Mouse (Mus musculus): ENCODE data around the gene Stac3. TPM values are rescaled to one million over a fixed set of nuclear protein-coding genes. Genes with fewer than 3 reads are reported as not detected.
A peak's percentile ranks its signal among the peaks of the same experiment; 100 is the strongest.

Stac3 gene
- polyA plus RNA-seq, 1 experiment from 2014 or later: 0.21 TPM

DNA sequence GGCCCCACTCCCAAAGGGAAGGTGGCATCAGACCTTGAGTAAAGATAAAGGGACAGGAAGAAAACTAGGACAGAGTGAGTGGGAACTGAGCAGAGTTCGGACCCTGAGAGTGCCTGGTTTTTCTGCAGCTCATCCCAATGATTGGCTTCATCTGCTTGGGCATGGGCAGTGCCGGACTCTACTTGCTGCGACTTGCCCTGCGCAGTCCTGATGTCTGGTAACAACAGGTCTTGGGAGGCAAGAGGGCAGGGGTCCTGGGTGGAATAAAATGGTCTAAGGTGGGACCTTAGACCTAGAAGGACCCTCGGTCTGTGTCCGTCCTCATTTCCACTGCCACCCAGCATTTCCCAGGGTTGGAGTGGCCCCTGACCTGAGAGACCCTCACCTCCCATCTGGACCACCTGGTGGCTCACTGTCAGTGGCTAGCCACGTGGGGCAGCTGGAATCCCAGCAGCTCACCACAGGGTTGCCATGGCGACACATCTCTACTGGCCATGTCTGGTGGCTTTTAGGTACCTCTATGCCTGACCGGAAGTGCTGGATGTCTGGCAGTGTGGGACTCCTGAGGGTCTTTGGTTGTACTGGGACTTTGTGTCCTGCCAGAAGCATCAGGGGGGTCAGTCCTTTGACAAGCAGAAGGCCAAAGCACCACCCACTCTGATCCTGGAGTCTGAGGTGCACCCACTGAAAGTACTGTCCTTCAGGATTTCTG lies 13.9 kb downstream of the Stac3 start:
- Histone ChIP-seq H3K4me1 (ENCODE audit: insufficient read depth) (peaks cover 54% of the 10 kb centered on the region), H3K4me3 (ENCODE audit: low read depth, low read length) (peak overlapping the region; percentile 35), H3K9me3 (ENCODE audit: low read length) (no peaks in the 10 kb centered on the region), H3K36me3 (replicated peaks; ENCODE audit: insufficient read depth, low read length) (peaks cover 33% of the 10 kb centered on the region), H3K27ac (ENCODE audit: low read depth) (peak overlapping the region; percentile 82; the same call in 1 of the 2 replicates), H3K9ac (replicated peaks) (peak overlapping the region; percentile 57), H3K4me2 (ENCODE audit: low read depth, low read length) (peak overlapping the region; percentile 71), H3K27me3 (ENCODE audit: insufficient read depth, low read length) (peaks cover 45% of the 10 kb centered on the region)
- DNase-seq: no peak
- no peak for TF ChIP-seq CTCF (IDR thresholded peaks at IDR 0.05; ENCODE audit: low read depth)
- WGBS (ENCODE audit: insufficient replicate concordance): 28% methylated on average over 9 of the region's 9 CpGs
- no peak for ATAC-seq

DNA sequence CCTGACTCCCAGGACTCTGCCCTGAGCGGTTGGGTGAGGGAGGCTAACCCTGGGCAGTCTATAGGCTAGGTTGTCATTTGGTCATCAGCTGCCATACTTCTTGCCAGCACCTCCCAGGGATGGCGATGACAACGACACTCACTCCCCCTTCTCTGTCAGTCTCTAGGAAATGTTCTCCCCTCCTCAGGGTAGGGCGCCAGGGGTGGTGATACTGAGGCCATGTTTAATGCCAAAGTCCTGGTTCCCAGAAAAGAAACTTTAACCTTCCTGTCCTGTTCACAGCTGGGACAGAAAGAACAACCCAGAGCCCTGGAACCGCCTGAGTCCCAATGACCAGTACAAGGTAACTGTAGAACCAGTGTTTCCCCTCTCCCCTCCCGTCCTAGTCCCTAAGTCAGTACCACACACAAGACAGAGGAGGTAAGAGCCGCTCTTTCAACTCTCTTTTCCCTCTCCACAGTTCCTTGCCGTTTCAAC lies 14.5 kb downstream of the Stac3 start:
- H3K4me2 ChIP-seq (ENCODE audit: low read depth, low read length): peak overlapping the region; percentile 71
- no peak for ATAC-seq
- peaks cover 59% of the 10 kb centered on the region for H3K4me1 ChIP-seq (ENCODE audit: insufficient read depth)
- H3K27ac ChIP-seq (ENCODE audit: low read depth): peak overlapping the region; percentile 82
- TF ChIP-seq CTCF (IDR thresholded peaks at IDR 0.05; ENCODE audit: low read depth) (no peak), EP300 (IDR thresholded peaks at IDR 0.05; ENCODE audit: low read depth) (no peak)
- H3K9me3 ChIP-seq (ENCODE audit: low read length): no peaks in the 10 kb centered on the region
- peaks cover 33% of the 10 kb centered on the region for H3K36me3 ChIP-seq (replicated peaks; ENCODE audit: insufficient read depth, low read length)
- WGBS (ENCODE audit: insufficient replicate concordance): 23% methylated on average over 8 of the region's 8 CpGs
- DNase-seq: no peak
- H3K9ac ChIP-seq (replicated peaks): peak overlapping the region; percentile 57
- peaks cover 39% of the 10 kb centered on the region for H3K27me3 ChIP-seq (ENCODE audit: insufficient read depth, low read length)
- H3K4me3 ChIP-seq (ENCODE audit: low read depth, low read length): peak overlapping the region; percentile 35

DNA sequence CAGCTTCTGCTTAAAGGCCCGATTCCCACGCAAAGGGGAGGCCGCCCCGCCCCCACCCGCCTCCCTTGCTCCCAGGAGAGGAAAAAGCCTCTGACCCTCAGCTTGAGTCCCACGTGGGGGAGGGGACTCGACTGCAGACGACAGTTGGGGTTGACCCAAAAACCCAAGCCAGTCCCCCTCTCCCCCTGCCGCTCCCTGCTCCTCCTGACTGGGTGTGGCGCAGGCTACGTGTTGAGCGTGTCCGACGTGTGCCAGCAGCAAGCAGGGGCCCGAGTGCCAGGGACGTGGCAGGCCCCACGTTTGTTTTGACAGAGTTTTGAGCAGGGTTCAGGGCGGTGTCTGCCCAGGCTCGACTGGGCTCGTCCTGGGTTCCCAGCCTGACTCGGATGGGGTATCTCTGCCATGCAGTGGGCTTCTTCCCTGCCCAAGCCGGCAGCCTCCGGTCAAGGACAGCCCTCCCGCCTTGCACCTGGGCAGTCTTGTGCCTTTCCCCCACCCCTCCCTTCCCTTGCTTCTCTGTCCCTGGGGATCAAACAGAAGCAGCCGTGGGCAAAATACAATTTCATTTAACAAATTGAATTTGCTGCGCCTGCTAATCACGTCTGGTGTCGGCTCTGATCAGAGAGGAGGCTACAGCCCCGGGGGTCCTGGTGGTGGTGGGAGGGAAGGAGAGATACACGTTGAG lies 15.2 kb downstream of the Stac3 start:
- Histone ChIP-seq H3K27me3 (ENCODE audit: insufficient read depth, low read length) (peaks cover 32% of the 10 kb centered on the region), H3K4me1 (ENCODE audit: insufficient read depth) (peaks cover 57% of the 10 kb centered on the region), H3K4me3 (ENCODE audit: low read depth, low read length) (peak overlapping the region; percentile 35), H3K9me3 (ENCODE audit: low read length) (no peaks in the 10 kb centered on the region), H3K36me3 (replicated peaks; ENCODE audit: insufficient read depth, low read length) (peaks cover 33% of the 10 kb centered on the region), H3K4me2 (ENCODE audit: low read depth, low read length) (peak overlapping the region; percentile 71), H3K27ac (ENCODE audit: low read depth) (peak overlapping the region; percentile 82), H3K9ac (replicated peaks) (peak overlapping the region; percentile 57)
- 30% methylated on average over 29 of the region's 30 CpGs for WGBS (ENCODE audit: insufficient replicate concordance)
- TF ChIP-seq EP300 (IDR thresholded peaks at IDR 0.05; ENCODE audit: low read depth): 0 out of 2 replicates have a peak, but pooled peaks have one; percentile 40
- TF ChIP-seq CTCF (IDR thresholded peaks at IDR 0.05; ENCODE audit: low read depth): no peak
- DNase-seq (peak; percentile 76), ATAC-seq (peak; percentile 65)

DNA sequence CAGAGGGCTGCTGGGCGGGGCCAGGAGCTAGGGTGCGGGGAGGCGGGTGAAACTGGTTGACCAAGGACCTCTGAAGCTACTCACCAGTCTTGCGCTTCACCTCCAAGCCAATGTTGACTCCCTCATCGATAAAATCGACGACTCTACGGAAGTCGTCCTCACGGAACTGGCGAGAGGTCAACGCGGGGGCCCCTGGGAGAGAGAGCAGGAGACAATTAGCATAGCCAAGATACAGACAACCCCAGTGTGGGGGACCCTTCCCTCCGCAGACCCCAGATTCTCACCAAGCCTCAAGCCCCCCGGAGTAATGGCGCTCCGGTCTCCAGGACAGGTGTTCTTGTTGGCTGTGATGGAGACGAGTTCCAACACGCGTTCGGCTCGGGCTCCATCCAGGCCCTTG lies 16.5 kb downstream of the Stac3 start:
- Histone ChIP-seq H3K4me3 (ENCODE audit: low read depth, low read length) (no peak overlapping the region), H3K36me3 (replicated peaks; ENCODE audit: insufficient read depth, low read length) (peaks cover 33% of the 10 kb centered on the region), H3K4me1 (ENCODE audit: insufficient read depth) (peaks cover 55% of the 10 kb centered on the region), H3K27me3 (ENCODE audit: insufficient read depth, low read length) (peaks cover 23% of the 10 kb centered on the region), H3K9me3 (ENCODE audit: low read length) (no peaks in the 10 kb centered on the region), H3K27ac (ENCODE audit: low read depth) (peak overlapping the region; percentile 82; the same call in 1 of the 2 replicates), H3K9ac (replicated peaks) (no peak overlapping the region), H3K4me2 (ENCODE audit: low read depth, low read length) (peak overlapping the region; percentile 71; the same call in 1 of the 2 replicates)
- DNase-seq: no peak
- no peak for ATAC-seq
- 91% methylated on average over 22 of the region's 22 CpGs for WGBS (ENCODE audit: insufficient replicate concordance)
- TF ChIP-seq CTCF (IDR thresholded peaks at IDR 0.05; ENCODE audit: low read depth): no peak
- TF ChIP-seq EP300 (IDR thresholded peaks at IDR 0.05; ENCODE audit: low read depth): no peak

DNA sequence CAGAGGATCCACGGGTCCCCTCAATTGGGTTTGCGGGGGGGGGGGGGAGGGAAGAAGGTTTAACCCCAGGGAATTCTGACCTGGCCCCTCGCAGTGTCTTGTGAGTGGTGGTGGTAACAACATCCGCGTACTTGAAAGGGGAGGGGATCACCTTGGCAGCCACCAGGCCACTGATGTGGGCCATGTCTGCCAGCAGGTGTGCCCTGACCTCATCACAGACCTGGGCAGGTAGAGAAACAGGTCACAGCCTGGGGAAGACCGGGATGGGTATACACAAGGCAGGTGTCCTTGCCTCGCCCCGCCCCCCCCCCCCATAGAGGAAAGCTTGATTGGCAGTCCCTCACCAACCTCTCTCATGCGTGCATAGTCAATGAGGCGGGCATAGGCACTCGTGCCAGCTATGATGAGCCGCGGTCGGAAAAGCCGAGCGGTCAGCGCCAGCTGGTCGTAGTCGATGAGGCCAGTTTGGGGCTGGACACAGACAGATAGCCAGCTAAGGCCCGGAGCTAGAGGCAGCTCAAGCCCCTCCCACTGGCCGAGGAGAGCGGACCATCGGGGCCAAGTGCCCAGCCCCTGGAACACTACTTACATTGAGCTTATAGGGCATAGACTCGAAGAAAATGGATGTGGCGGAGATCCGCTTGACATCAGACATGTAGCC lies 17.7 kb downstream of the Stac3 start:
- Histone ChIP-seq H3K4me3 (ENCODE audit: low read depth, low read length) (no peak overlapping the region), H3K9ac (replicated peaks) (no peak overlapping the region), H3K36me3 (replicated peaks; ENCODE audit: insufficient read depth, low read length) (peaks cover 33% of the 10 kb centered on the region), H3K9me3 (ENCODE audit: low read length) (no peaks in the 10 kb centered on the region), H3K4me2 (ENCODE audit: low read depth, low read length) (no peak overlapping the region), H3K27me3 (ENCODE audit: insufficient read depth, low read length) (peaks cover 18% of the 10 kb centered on the region), H3K27ac (ENCODE audit: low read depth) (no peak overlapping the region), H3K4me1 (ENCODE audit: insufficient read depth) (peaks cover 43% of the 10 kb centered on the region)
- WGBS (ENCODE audit: insufficient replicate concordance): 90% methylated on average over 25 of the region's 26 CpGs
- TF ChIP-seq EP300 (IDR thresholded peaks at IDR 0.05; ENCODE audit: low read depth): no peak
- TF ChIP-seq CTCF (IDR thresholded peaks at IDR 0.05; ENCODE audit: low read depth): no peak
- ATAC-seq (no peak), DNase-seq (no peak)
